Mouse (Mus musculus) monocyte, adult 5-6 weeks (primary cell): ENCODE results near the gene Mthfsl. TPM values are rescaled to one million over a fixed set of nuclear protein-coding genes. Genes with fewer than 3 reads are reported as not detected.
"Not testable (repeated sequence)": the region's sequence is repeated elsewhere in the genome, so short reads cannot be mapped to it uniquely, and the experiment has no call there.

Experiments
- ATAC-seq: fragments of 153-309, 156-312 bp; replicated peaks from 2 replicates; pipeline ENCODE4 v1.8.0; 2017; ENCODE audit warnings: mild to moderate bottlenecking; ENCODE audit not compliant: low TSS enrichment, insufficient number of reproducible peaks, severe bottlenecking, poor library complexity, low FRiP score
- total RNA-seq: library from RNA; stranded (forward); fragments of 200-1000, 200-491, 200-594 nt; gene quantifications from 3 replicates; pipeline ENCODE4 v1.2.3, GENCODE M21; 2017

Gene Mthfsl
- total RNA-seq, 1 experiment from 2014 or later, result 71.6 TPM

- no peak for ATAC-seq
These were observed 13.4 kb downstream of the Mthfsl start for GRCm38 (mm10) chr9:88706700-88707099.

GRCm38 (mm10) chr9:88705157-88705556 is 14.9 kb downstream of the Mthfsl start:
- ATAC-seq, result peak; percentile 66

GRCm38 (mm10) chr9:88698746-88699145 is 21.4 kb downstream of the Mthfsl start:
- ATAC-seq, result not testable (repeated sequence)

DNA sequence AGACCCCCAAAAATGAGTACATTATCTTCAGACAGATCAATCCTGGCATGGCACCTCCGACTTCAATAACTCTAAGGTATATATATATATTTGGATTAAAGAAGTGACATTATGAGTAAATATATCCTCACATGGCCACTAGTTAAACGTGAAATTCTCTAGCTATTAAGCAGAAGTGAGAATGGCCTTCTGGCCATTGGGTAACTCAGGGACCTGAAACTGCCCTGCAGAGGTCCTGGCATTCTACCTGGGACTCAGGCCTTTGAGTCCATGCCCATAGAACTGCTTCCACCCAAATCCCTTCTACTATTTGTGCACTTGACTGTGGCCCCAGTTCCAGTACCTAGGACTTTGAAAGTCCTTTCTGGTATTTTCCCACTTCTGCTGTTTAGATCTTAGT is 28.8 kb downstream of the Mthfsl start:
- not testable (repeated sequence) for ATAC-seq

DNA sequence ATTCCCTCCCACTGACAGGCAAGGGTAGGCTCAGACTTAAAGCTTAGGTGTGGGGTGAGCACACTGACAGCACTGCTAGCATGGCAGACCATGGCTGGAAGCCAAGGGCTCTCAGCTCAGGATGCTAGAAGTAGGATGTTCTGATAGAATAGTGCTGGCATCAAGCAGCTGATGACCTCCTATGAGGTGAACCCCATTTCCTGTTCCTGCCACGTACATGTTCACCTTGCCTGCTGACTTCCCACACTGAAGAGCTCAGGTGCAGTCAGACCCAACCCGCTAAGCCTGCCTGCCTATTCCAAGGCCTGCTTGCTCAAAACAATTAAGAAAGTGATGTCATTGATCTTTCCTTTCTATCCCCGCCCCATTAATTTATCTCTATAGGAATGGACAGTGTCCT is 30.6 kb downstream of the Mthfsl start:
- 0 out of 2 replicates have a peak, but pooled peaks have one; percentile 5 for ATAC-seq

DNA sequence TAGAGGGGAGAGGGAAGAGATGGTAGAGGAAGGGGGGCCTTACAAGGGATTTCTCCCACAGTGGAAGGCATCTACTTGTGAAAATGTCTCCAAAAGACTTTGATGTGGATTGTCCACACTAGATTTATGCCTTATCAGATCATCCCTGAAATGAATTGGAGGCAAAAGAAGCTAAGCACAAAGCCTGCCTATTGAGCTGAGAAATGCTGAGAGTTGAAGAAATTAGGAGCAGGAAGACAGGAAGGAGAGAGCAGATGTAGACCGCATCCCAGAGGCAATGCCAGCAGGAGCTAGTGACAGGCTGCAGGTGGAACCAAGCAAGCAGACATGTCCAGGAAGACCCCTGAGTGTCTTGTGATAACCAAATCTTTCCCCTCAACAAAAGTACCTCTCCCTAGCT is 33.4 kb downstream of the Mthfsl start:
- ATAC-seq, result not testable (repeated sequence)

GRCm38 (mm10) chr9:88658341-88658740 is 61.8 kb downstream of the Mthfsl start:
- not testable (repeated sequence) for ATAC-seq

- not testable (repeated sequence) for ATAC-seq
These were observed 69.4 kb downstream of the Mthfsl start for GRCm38 (mm10) chr9:88650742-88651141.

Other genes with a start within 250 kb of the Mthfsl start
- 112 to 157 TPM (median 127 TPM) in 3 replicates for gene Syncrip, start 237.7 kb downstream of the Mthfsl start, total RNA-seq
- gene Zfp949, start 172.3 kb downstream of the Mthfsl start, total RNA-seq, result 11.8 to 19.8 TPM (median 19.2 TPM) in 3 replicates
- not detected in 3 replicates for gene Trim43a, start 139.4 kb downstream of the Mthfsl start, total RNA-seq
- gene Bcl2a1d, start 11.6 kb upstream of the Mthfsl start, total RNA-seq, result 257 to 385 TPM (median 377 TPM) in 3 replicates
- gene Trim43c, start 118.9 kb upstream of the Mthfsl start, total RNA-seq, result not detected in 3 replicates
- 109 to 201 TPM (median 189 TPM) in 3 replicates for gene Bcl2a1a, start 236.6 kb upstream of the Mthfsl start, total RNA-seq